Mouse (Mus musculus) ES-Bruce4 (cell line): Measurements from ENCODE around the gene Tmem104.

Experiments
- CTCF ChIP-seq: IDR thresholded peaks from one replicate; pipeline ENCODE4 v1.8.1; 2011; ENCODE audit warnings: low read depth, low read length
- EP300 ChIP-seq: IDR thresholded peaks from 2 replicates; pipeline ENCODE4 v1.6.1; 2011; ENCODE audit warnings: low read depth, low read length; ENCODE audit not compliant: insufficient read depth
- POLR2A ChIP-seq: IDR thresholded peaks from one replicate; pipeline ENCODE4 v1.8.1; 2011; ENCODE audit warnings: low read length; ENCODE audit not compliant: insufficient read depth

DNA sequence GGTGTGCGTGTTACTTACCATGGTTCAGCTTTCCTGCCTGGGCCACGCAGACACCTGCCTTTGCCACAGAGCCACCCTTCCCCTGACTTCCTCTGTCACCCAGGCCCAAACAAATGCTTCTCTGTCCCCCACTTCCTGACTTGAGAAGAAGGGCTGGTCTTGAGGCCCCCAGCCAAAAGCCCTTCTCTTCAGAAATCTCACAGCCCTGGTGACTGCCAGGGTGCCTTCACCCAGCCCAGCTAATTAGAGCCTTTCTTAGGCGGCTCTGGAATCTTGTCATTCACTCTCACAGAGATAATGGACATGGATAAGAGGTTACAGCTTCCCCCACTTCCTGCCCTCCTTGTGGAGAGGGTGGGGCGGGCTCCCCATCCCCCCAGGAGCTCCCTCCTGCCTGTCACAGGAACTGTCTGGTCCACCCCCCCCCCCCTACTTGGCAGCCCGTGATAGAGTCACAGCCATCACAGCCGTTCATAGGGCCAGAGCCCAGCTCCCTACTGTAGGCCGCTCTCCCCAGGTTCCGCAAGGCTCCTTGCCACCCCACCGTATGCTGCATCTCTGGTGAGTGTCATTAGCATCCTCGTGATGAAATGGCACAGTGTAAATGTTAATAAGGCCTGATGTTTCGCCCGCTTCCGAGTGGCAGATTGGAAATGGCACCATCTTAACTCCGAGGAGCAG lies 39.7 kb downstream of the Tmem104 start:
- TF ChIP-seq CTCF (no peak), POLR2A (no peak), EP300 (no peak)
